Mouse (Mus musculus): ENCODE measurements around the gene Itgam.
"Not testable (repeated sequence)": the region's sequence is repeated elsewhere in the genome, so short reads cannot be mapped to it uniquely, and the experiment has no call there.

Gene Itgam

GRCm38 (mm10) chr7:128132148-128132547 is 69.7 kb downstream of the Itgam start:
- DNase-seq (ENCODE audit: low spot score in 2 of 2), result no peak

GRCm38 (mm10) chr7:128133596-128133995 is 71.2 kb downstream of the Itgam start:
- no peak for DNase-seq (ENCODE audit: low spot score in 2 of 2)

DNA sequence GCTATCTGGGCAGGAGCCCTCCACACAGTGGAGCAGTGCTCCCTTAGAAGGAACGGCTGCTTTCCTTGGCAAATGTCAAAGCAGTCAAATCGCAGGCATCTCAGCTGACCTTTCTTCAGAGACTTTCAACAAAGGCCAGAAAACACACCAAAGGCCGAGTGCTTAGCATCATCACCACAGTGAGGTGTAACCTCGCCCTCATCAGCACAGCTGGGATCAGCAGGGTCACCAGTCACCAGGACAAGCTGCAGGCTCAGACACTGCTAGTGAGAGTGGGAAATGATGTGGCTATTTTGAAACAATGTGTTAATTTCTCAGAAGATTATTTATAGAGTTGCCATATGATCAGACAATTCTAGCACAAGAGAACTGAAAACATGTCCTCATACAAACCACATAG is 74.5 kb downstream of the Itgam start:
- DNase-seq (ENCODE audit: low spot score in 2 of 2), result no peak

DNA sequence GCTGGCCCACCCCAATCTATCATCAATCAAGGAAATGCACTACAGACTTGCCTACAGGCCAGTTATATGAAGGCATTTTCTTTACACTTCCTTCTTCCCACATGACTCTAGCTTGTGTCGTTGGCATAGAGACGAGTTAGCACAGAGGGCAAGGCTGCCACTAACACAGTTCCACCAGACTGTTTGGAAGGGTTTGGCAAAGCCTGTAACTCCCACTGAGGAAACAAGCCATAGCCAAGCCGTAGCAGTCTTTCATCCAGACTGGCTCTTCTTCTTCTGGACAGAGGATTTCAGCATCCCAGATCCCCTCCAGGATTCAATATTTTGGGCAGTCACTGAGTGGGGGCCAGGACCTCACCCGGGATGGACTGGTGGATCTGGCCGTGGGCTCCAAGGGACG is 77.2 kb downstream of the Itgam start:
- no peak for DNase-seq (ENCODE audit: low spot score in 2 of 2)

GRCm38 (mm10) chr7:128150970-128151369 is 88.5 kb downstream of the Itgam start:
- DNase-seq (ENCODE audit: low spot score in 2 of 2), result no peak

DNA sequence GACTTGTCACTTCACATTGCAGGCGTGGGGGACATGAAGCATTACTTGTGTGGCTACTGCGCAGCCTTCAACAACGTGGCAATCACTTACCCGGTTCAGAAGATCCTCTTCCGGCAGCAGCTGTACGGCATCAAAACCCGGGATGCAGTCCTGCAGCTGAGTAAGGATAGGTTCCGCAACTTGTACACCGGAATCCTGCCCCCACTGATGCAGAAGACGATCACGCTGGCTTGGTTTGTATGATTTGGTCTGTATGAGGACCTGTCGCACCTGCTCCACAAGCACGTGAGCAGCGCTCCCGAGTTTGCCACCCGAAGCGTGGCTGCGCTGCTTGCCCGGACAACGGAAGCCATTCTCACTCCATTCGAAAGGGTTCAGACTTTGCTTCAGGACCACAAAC is 91.6 kb downstream of the Itgam start, which contains the start of gene Itgad:
TSS of gene Itgad (plus strand) at position 301 of the 400 bp plus-strand sequence.
- DNase-seq (ENCODE audit: low spot score in 2 of 2), result no peak

- DNase-seq (ENCODE audit: low spot score in 2 of 2), result no peak
These were observed 92.5 kb downstream of the Itgam start for GRCm38 (mm10) chr7:128154924-128155323.

DNA sequence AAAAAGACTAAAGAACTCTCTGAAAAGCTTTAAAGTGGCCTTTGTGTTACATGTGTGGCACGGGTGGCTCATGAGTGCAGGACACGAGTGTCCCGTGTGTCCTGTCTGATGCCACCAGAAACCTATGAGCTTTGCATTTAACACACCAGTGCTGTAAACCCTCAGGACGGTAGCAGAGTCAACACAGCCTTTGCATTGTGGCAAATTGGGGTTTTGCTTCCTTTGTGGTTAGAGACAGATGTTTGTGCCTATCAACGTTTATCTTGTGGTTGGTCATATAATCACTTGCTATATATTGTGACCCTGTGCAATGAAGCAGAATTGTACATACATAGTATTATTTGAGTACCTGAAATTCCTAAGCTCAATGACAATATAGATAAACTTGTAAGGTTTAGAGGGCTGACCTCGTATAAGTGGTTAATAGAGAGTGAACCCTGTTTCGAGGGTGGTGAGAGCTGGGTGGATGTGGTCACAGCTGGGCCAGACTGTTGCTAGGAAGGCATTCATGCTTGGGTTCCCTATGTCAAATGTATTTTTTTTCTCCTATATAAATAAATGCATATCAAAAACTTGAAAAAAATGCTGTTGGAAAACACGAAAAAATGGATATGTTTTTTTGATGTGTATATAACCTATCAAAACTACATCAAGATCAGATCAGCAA is 96.4 kb downstream of the Itgam start:
- not testable (repeated sequence) for DNase-seq (ENCODE audit: low spot score in 2 of 2)

- no peak for DNase-seq (ENCODE audit: low spot score in 2 of 2)
These were observed 101.6 kb downstream of the Itgam start for GRCm38 (mm10) chr7:128164001-128164400.

- DNase-seq (ENCODE audit: low spot score in 2 of 2), result no peak
These were observed 104.0 kb downstream of the Itgam start for GRCm38 (mm10) chr7:128166391-128166790.
